Mouse (Mus musculus) mesoderm, embryonic 11.5 days (tissue): ENCODE results near the gene Usp17lc.
"Not testable (repeated sequence)": the region's sequence is repeated elsewhere in the genome, so short reads cannot be mapped to it uniquely, and the experiment has no call there.

ENCODE experiments used
- DNase-seq: peaks from one replicate; pipeline ENCODE4 v3.0.0-alpha.2; 2012; ENCODE audit warnings: low read depth, low spot score

Gene Usp17lc

DNA sequence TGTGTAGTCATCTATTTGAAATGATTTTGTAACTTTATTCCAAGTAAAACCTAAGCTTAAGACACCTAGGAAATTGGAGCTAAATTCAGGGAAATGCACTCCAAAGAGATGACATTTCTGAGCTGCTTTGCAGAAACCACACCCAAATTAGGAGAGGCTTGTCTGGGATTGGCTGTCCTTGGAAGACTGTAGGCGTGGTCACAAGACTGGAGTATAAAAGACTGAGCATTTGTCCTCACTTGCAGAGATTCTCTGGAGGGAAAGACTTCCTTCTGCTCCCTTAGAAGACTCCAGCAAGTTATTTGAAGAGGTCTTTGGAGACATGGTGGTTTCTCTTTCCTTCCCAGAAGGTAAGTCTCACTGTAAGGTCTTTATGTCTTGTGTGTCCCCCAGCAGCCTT is at the start of gene Usp17lc:
TSS of gene Usp17lc (plus strand) at position 301 of the 400 bp plus-strand sequence.
- not testable (repeated sequence) for DNase-seq

GRCm38 (mm10) chr7:103386077-103386476 is 28.8 kb upstream of the Usp17lc start, which contains the start of gene Olfr603:
Gene Olfr603, minus strand, starts transcription at chr7:103386177.
- DNase-seq = no peak

GRCm38 (mm10) chr7:103397758-103398157 is 17.1 kb upstream of the Usp17lc start:
- DNase-seq = no peak

DNA sequence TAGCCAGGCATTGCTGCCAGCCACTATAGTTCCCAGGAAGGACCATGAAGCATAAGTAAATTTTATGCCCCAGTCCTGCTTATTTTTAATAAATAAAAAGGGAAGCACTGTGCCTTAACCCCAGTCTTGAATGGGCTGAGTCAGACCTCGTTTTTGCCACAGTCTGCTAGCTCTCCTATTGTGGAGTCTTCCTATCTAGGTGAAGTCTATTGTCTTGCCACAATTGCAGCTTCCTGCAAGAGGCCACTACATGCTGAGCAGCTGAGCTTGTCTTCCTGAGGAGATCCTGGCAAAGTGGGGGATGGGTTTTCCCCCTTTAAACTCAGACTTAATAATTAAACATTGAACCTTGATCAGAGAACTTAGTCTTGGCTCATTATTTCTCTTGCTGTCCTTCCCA is 15.9 kb upstream of the Usp17lc start:
- no peak for DNase-seq

DNA sequence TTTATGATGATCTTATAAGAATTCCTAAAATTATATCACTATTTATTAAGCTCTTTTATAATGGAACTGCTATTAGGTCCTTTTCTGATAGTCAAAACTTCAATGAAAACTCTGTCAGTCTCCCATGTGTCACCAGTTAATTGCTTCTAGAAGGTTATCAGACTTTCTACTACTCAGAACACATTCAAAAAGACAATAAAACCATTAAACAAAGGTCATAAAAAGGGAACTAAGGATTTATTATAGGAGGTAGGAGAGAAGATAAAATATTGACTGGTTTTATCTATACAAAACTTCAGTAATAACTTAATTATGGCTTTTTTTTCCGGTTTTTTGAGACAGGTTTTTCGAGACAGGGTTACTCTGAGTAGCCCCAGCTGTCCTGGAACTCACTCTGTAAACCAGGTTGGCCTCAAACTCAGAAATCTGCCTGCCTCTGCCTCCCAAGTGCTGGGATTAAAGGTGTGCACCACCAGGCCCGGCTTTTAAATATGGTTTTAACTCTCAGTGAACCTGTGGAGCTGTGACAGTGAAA is 8.3 kb upstream of the Usp17lc start:
- not testable (repeated sequence) for DNase-seq

- DNase-seq = no peak
These were observed 30.5 kb downstream of the Usp17lc start, which contains the start of gene Olfr605 for GRCm38 (mm10) chr7:103445339-103445738. Gene Olfr605, minus strand, starts transcription at chr7:103445439.

DNA sequence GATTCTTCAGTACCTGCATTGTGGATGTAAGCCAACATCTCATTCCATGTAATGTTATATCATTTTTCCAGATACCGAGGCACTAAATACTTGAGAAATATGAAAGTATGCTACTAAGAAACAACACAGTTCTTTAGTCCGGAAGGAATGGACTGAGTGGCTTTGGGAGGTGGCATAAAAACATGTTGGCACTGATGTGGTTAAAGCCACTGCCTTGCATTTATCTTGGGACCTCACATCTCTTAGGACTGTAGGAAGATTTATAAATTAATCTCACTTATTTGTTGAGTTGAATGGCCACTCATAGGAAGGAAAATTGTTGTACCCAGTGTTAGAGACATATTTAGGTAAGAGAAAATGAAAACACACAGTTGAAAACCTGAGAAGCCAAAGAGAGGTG is 33.9 kb downstream of the Usp17lc start, which contains the start of gene Olfr606:
TSS of gene Olfr606 (plus strand) at position 301 of the 400 bp plus-strand sequence.
- no peak for DNase-seq

GRCm38 (mm10) chr7:103460590-103460989 is 45.7 kb downstream of the Usp17lc start:
- no peak for DNase-seq
